Mouse (Mus musculus) adrenal gland, adult 18-20 months (tissue): Measurements from ENCODE around the gene Rhobtb1. TPM values are rescaled to one million over a fixed set of nuclear protein-coding genes. Genes with fewer than 3 reads are reported as not detected.

Source experiments
- DNase-seq, 2 experiments: peaks; one replicate each; pipeline ENCODE4 v3.0.0; 2021 to 2022; ENCODE audit warnings: low spot score in 2 of 2
- total RNA-seq, 2 experiments: library from RNA; stranded (reverse); gene quantifications; 1 replicate in 1 of 2; 2 replicates in 1 of 2; pipeline ENCODE4 v1.2.3; 2021

Rhobtb1 gene
- total RNA-seq, 2 experiments from 2014 or later, result 6.0 to 7.3 TPM

DNA sequence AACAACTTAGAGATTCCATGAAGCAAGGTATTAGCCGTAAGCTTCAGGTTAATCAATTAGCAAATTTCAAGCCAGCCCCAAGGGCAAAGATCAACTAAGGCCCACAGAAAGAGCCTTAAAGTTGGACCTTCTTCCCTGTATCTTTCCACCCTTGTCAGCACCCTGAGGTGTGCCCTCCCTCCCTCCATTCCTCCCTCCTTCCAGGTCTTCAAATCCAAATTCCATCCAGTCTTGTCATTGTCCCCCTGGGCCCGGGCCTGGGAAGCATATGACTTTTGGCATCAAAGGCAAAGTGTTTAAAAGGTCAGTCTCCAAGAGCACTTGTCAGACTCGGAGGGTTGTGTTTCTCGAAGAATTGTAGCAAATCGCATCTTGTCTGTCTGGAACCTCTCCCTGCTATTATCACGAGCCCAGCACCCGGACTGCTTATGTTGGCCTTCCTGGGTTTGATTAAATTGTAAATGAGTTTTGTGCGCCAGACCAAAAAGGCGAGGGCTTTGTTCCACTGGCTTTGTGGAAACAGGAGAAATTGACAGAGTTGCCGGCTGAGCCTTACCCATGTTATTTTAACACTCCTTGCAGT, 116.9 kb downstream of the Rhobtb1 start:
- DNase-seq, result no peak

DNA sequence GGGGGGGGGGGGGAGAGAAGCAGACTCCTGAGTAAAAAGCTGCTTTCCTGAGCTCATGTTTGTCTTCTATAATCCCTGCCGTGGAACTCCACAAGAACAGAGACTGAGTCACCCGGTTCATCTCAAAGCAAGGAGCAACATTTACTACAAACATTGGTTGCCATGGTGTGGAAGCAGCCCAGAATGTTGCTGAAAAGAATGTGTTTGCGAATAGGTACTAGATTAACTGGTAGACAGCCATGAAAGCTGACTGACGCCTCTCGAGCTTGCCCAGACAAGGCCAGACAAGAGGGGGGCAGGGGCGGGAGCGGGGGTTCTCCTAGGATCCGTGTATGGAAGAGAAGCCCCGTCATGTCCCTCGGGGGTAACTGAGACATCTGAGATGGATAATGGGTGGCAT, 120.2 kb downstream of the Rhobtb1 start:
- DNase-seq, result no peak

DNA sequence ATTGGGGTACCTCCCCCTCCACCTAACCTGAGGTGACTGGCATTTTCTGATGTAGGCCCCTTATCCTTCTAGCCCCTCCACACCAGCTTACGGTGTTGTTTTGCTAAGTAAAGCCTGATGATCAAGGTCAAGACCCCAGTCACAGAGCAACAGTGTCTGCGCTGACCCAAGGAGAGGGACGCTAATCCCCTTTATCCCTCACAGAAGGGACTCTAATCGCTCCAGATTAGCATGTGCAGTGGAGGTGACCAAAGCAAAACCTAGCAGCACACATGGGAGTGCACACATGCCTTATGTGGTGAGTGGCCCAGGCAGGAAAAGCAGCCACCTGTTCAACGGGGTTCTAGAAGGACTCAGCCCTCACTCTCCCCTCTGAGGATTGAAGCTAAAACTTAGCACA, 123.0 kb downstream of the Rhobtb1 start:
- DNase-seq, result no peak

DNA sequence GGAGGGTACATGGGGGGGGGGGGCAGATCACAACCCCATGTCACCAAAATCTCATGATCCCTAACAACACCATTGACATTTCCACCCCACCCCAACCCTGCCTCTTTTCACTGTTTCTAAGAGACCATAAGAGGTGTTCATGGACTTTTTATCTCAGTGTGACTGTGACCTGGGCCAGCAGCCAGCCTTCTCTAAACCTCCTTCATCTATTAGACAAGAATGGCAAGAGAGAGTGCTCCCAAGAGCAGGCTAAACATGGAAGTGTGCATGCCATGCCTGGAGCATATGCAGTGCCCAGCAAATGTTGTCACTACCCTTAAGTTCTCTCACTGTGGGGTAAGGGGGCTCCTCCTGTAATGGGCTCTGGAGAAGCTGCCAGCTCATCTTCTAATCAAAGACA, 123.5 kb downstream of the Rhobtb1 start:
- DNase-seq, result no peak

DNA sequence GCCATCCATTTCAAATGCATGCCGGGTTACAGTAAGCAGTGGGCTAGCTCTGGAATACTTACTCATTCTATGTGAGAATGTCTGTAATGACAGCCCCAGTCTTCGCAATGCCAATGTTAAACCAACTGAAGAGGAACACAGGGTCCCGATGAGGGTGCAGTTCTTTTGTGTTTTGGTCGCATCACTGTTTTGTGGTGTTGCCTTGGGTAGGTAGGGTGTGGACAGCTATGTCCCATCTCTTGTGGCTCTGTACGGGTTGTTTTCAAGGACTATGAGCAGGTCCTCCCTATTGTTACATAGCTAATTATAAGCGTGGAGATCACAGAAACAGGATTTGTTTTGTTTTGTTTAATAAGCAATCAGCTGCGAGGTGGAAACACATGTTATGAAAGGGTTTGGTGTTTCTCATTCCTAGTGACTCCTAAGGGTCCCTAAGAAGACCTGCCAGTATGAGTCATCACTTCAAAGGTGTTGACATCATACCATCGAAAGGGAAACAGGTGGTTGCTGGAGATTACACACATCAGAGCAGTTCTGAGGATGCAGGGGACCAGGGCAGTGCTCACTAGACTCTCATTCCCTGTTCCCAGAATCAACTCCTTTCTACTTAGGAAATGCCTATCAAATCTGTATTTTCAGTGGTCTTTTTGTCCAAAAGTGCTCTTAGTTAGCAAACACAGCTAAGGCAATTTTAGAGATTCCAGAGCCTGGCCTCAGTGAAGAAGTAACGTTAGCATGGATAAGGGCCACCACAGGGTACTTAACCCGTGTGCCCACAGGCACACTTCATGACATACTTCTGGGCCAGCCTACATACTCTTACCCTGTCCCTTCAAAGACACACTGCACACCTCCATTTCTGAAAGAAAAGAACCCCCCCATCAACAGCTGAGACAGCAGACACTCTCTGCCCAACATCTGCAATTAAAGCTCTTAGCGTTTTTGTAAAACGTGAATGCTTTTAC, 124.9 kb downstream of the Rhobtb1 start:
- no peak for DNase-seq

GRCm38 (mm10) chr10:69276920-69277435, 125.7 kb downstream of the Rhobtb1 start:
- DNase-seq, result no peak

DNA sequence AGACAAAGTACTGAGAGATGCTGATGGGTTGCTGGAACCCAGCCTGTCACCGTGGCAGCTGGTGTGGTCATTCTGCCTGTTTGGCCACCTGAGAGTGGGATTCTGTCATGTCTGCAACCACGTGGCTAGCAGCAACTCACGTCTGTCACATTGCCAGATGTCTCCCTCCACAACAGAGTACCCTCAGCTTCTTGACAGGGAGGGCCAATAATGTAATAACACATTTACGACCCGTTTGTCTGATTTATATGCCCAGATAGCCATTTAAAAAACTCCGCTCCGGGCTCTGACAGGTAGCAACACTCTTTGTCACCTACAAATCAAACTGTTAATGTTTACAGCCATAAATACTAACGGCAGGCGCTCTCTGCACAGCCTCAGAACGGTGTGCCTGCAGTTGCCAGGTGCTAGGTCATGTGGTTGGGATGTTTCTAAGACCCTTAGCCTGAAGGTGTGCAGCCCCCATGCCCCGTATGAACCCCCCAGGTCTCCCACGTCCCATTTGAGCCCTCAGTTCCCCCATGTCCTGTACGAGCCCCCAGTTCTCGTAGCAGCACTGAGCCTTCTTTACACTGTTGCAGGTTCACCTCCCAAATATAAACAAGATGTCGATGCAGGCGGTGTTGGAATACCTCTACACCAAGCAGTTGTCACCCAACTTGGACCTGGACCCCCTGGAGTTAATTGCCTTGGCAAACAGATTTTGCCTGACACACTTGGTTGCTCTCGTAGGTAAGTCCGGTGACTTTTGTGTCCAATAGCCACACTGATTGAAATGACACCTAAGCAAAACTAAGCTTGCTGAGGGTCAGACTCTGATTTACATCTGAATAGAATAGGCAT, 127.8 kb downstream of the Rhobtb1 start:
- DNase-seq, result no peak

DNA sequence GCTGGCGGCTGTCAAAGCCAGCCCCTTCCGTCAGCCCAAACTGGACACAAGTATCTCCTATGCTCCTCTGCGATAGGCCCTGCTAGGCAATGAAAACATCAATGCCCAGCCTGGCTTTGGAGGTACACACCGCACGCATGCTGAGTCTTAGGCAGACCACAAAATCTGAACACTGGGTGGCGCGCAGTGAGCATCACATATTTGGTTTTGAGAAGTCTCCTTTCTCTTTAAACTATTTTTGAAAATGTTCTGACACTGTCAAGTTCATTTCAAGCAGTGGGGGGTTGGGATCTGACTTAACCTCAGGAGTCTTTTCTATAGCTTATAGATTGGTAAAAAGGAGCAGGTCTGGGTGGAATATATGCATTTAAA, 128.4 kb downstream of the Rhobtb1 start:
- DNase-seq, result no peak

- no peak for DNase-seq
These were observed 135.7 kb downstream of the Rhobtb1 start for GRCm38 (mm10) chr10:69286939-69287338.

GRCm38 (mm10) chr10:69288086-69288485, 136.9 kb downstream of the Rhobtb1 start:
- DNase-seq, result no peak

DNA sequence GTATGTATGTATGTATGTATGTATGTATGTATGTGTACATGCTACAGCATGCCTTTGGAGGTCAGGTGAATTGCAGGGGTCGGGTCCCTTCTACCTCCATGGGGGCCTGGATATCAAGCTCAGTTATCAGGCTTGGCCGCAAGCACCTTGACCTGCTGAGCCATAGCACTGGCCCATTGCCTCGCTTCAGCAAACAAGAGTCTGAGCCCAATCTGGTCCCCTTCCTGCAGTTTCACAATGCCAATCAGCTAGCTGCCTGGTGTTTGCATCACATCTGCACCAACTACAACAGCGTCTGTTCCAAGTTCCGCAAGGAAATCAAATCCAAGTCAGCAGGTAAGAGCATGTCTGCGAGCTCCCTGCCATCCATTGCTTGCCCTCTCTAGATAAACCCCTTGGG, 137.5 kb downstream of the Rhobtb1 start:
- DNase-seq, result no peak

GRCm38 (mm10) chr10:69290736-69291135, 139.5 kb downstream of the Rhobtb1 start:
- DNase-seq, result no peak

GRCm38 (mm10) chr10:69295919-69296318, 144.7 kb downstream of the Rhobtb1 start:
- no peak for DNase-seq

- peak in 1 of 2 experiments; percentile 47 for DNase-seq
These were observed 148.8 kb downstream of the Rhobtb1 start for GRCm38 (mm10) chr10:69299985-69300384.

- DNase-seq, result no peak
These were observed 151.4 kb downstream of the Rhobtb1 start for GRCm38 (mm10) chr10:69302667-69303066.

GRCm38 (mm10) chr10:69304819-69305218, 153.6 kb downstream of the Rhobtb1 start:
- DNase-seq, result no peak

DNA sequence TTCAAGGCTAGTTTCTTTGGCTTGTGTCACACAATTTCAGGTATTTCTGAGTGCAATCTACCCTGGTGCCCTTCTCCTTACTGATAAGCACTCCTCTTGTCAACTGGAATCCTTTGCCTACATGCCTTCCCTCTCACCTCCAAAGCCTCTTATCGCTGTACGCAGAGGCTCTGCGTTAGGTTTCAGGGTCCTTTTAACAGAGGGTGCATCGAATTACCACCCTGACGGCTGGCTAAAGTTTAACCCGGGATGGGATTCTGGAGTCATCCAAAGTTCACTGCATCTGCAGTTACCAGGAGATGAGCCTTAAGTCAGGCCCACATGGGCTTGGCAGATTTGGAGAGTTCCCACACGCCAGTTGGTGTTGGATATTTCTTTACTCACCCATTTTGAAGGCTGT, 154.4 kb downstream of the Rhobtb1 start:
- no peak for DNase-seq

DNA sequence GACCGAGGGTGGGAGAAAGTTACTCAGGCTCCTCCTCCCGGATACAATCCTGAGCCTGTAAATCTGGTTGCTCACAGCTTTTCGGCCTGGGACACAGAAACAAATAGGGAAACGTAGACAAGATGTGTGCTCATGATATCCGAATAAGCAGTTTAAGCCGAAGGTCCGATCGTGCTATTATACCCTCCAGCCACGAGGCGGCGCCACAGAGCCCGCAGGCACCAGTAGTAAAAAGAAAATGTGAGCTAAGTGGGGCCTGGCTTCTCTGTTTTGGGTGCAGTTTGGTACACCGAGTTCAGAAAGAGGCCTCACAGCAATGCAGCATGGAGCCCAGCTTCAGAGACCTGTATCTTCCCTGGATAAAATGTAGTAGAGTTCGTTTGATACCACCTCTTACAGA, 155.0 kb downstream of the Rhobtb1 start:
- DNase-seq, result peak; percentile 55 to 65

DNA sequence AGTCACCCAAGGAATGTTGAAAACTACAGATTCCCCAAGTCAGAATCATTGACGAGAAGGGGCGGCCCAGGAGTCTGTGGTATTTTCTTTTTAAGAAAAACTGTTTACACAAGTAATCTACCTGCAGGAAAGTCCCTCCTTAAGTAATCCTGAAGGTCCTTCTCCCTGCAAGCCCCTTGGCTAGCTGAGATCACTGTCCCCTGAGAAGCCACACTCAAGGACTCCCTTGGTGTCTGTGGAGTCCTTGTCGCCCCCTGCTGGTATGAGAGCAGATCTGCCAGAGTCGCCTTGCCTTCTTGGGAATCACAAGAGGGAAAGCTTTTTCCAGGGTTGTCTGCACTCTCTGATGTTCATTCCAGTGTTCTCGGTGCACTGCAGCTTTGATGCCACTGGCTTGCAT, 155.8 kb downstream of the Rhobtb1 start:
- DNase-seq, result peak; percentile 54 to 59

DNA sequence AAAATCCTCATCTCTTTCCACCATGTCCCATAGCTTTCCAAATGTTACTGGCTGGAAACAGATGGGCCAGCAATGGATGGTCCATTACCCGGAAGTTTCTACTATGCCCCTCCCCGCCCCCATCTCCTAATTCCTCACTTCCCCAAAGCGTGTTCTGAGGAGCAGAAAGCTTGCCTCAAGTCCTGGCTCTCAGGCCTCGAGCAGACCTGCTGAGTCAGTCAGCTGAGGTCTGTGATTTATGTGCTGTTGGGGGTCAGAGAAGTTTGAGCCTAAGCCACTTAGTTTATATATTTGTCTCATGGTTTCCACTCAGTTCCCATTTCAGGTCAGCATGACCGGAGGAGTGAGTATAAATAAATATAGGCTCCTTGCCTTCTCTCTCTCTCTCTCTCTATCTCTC, 157.9 kb downstream of the Rhobtb1 start:
- no peak for DNase-seq

DNA sequence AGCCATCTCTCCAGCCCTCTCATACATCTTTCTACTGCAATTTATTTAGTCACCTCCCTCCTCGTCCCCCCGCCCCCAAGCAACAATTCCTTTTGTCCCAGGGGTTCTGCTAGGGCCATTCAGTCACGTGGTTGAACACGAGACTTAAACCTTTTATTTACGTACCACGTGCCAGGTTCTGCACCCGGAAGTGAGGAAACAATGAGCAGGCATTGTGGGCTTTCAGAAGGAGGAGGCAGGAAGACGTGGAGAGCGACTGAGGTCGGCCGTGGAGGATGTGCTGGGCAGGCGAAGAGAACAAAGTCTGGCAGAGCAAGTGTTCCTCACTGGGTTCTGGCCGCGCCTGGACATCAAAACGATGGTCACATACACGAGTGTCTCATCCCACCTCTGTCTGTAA, 160.6 kb downstream of the Rhobtb1 start:
- DNase-seq, result no peak
